Mouse (Mus musculus): ENCODE results near the gene Pskh1. TPM values are rescaled to one million over a fixed set of nuclear protein-coding genes. Genes with fewer than 3 reads are reported as not detected.

Pskh1 gene
- polyA plus RNA-seq, 2 experiments = 6.2 to 9.8 TPM

GRCm38 (mm10) chr8:105961101-105961500 lies 60.9 kb downstream of the Pskh1 start:
- WGBS (ENCODE audit: insufficient replicate concordance) = 47% methylated on average over 14 of the region's 14 CpGs
- peaks cover 13 to 29% of the 10 kb centered on the region in 2 experiments for H3K4me1 ChIP-seq (replicated peaks; ENCODE audit: control insufficient read depth in 2 of 2, insufficient read depth in 2 of 2, low read length in 1 of 2)

GRCm38 (mm10) chr8:105961536-105961935 lies 61.3 kb downstream of the Pskh1 start:
- Histone ChIP-seq H3K27me3 (ENCODE audit: control insufficient read depth, insufficient read depth, low read length) (no peaks in the 10 kb centered on the region), H3K4me3 (ENCODE audit: insufficient read depth in 1 of 2, low read depth in 2 of 2, low read length in 2 of 2) (no peak overlapping the region), H3K27ac (no peak overlapping the region), H3K36me3 (replicated peaks; ENCODE audit: control insufficient read depth, insufficient read depth, low read depth) (peaks cover 4% of the 10 kb centered on the region), H3K4me1 (replicated peaks; ENCODE audit: control insufficient read depth in 2 of 2, insufficient read depth in 2 of 2, low read length in 1 of 2) (peaks cover 15 to 33% of the 10 kb centered on the region in 2 experiments), H3K9me3 (ENCODE audit: control insufficient read depth, low read length) (no peaks in the 10 kb centered on the region), H3K9ac (replicated peaks) (no peak overlapping the region), H3K4me2 (ENCODE audit: low read depth) (peak overlapping the region; percentile 38)
- TF ChIP-seq CTCF (IDR thresholded peaks at IDR 0.05; ENCODE audit: low read depth) (no peak), EP300 (IDR thresholded peaks at IDR 0.05; ENCODE audit: low read depth) (peak; percentile 67)
- 12% methylated on average over 10 of the region's 10 CpGs for WGBS (ENCODE audit: insufficient replicate concordance)
- ATAC-seq (ENCODE audit: insufficient read depth) (peak; percentile 32; the same call in 1 of the 2 replicates), DNase-seq (ENCODE audit: low read depth in 3 of 3, low spot score in 3 of 3) (peak in 1 of 3 experiments; percentile 41)

More at GRCm38 (mm10) chr8:105961101-105961500, 60.9 kb downstream of the Pskh1 start:
- no peak overlapping the region for H3K4me3 ChIP-seq (ENCODE audit: insufficient read depth in 1 of 2, low read depth in 2 of 2, low read length in 2 of 2)
- no peaks in the 10 kb centered on the region for H3K27me3 ChIP-seq (ENCODE audit: control insufficient read depth, insufficient read depth, low read length)
- TF ChIP-seq EP300 (IDR thresholded peaks at IDR 0.05; ENCODE audit: low read depth) (no peak), CTCF (IDR thresholded peaks at IDR 0.05; ENCODE audit: low read depth) (no peak)
- peaks cover 4% of the 10 kb centered on the region for H3K36me3 ChIP-seq (replicated peaks; ENCODE audit: control insufficient read depth, insufficient read depth, low read depth)
- peak in 1 of 3 experiments; percentile 29 for DNase-seq (ENCODE audit: low read depth in 3 of 3, low spot score in 3 of 3)
- no peak overlapping the region for H3K27ac ChIP-seq
- H3K9me3 ChIP-seq (ENCODE audit: control insufficient read depth, low read length) = no peaks in the 10 kb centered on the region
- peak overlapping the region; percentile 38 for H3K4me2 ChIP-seq (ENCODE audit: low read depth)
- H3K9ac ChIP-seq (replicated peaks) = no peak overlapping the region
- ATAC-seq (ENCODE audit: insufficient read depth) = no peak

- Histone ChIP-seq H3K9me3 (ENCODE audit: control insufficient read depth, low read length) (no peaks in the 10 kb centered on the region), H3K4me3 (ENCODE audit: insufficient read depth in 1 of 2, low read depth in 2 of 2, low read length in 2 of 2) (peak overlapping the region; percentile 59 to 69), H3K4me2 (ENCODE audit: low read depth) (peak overlapping the region; percentile 89), H3K27me3 (ENCODE audit: control insufficient read depth, insufficient read depth, low read length) (no peaks in the 10 kb centered on the region), H3K9ac (replicated peaks) (peak overlapping the region; percentile 84), H3K27ac (no peak overlapping the region), H3K4me1 (replicated peaks; ENCODE audit: control insufficient read depth in 2 of 2, insufficient read depth in 2 of 2, low read length in 1 of 2) (peaks cover 19 to 43% of the 10 kb centered on the region in 2 experiments), H3K36me3 (replicated peaks; ENCODE audit: control insufficient read depth, insufficient read depth, low read depth) (no peaks in the 10 kb centered on the region; the same call in 1 of the 2 replicates)
- TF ChIP-seq CTCF (IDR thresholded peaks at IDR 0.05; ENCODE audit: low read depth) = no peak
- no peak for TF ChIP-seq EP300 (IDR thresholded peaks at IDR 0.05; ENCODE audit: low read depth)
- ATAC-seq (ENCODE audit: insufficient read depth) (no peak), DNase-seq (ENCODE audit: low read depth in 3 of 3, low spot score in 3 of 3) (no peak)
- WGBS (ENCODE audit: insufficient replicate concordance) = 50% methylated on average over 12 of the region's 12 CpGs
These were observed 64.4 kb downstream of the Pskh1 start for GRCm38 (mm10) chr8:105964506-105965265.

- peak overlapping the region; percentile 81 for H3K27ac ChIP-seq
- ATAC-seq (ENCODE audit: insufficient read depth) (peak; percentile 55), DNase-seq (ENCODE audit: low read depth in 3 of 3, low spot score in 3 of 3) (no peak)
- H3K9me3 ChIP-seq (ENCODE audit: control insufficient read depth, low read length) = no peaks in the 10 kb centered on the region
- H3K36me3 ChIP-seq (replicated peaks; ENCODE audit: control insufficient read depth, insufficient read depth, low read depth) = no peaks in the 10 kb centered on the region; the same call in 1 of the 2 replicates
- peak overlapping the region; percentile 89 for H3K4me2 ChIP-seq (ENCODE audit: low read depth)
- H3K4me3 ChIP-seq (ENCODE audit: insufficient read depth in 1 of 2, low read depth in 2 of 2, low read length in 2 of 2) = peak overlapping the region; percentile 59 to 69
- peak overlapping the region; percentile 84 for H3K9ac ChIP-seq (replicated peaks)
- no peaks in the 10 kb centered on the region for H3K27me3 ChIP-seq (ENCODE audit: control insufficient read depth, insufficient read depth, low read length)
- TF ChIP-seq CTCF (IDR thresholded peaks at IDR 0.05; ENCODE audit: low read depth) (no peak), EP300 (IDR thresholded peaks at IDR 0.05; ENCODE audit: low read depth) (no peak)
- peaks cover 19 to 43% of the 10 kb centered on the region in 2 experiments for H3K4me1 ChIP-seq (replicated peaks; ENCODE audit: control insufficient read depth in 2 of 2, insufficient read depth in 2 of 2, low read length in 1 of 2)
- WGBS (ENCODE audit: insufficient replicate concordance) = 2% methylated on average over 40 of the region's 40 CpGs
These were observed 65.1 kb downstream of the Pskh1 start for GRCm38 (mm10) chr8:105965266-105965904.

GRCm38 (mm10) chr8:105965905-105966341 lies 65.7 kb downstream of the Pskh1 start, which contains the start of gene Slc12a4:
TSS of gene Slc12a4 (minus strand) at chr8:105966097.
- ATAC-seq (ENCODE audit: insufficient read depth) (peak; percentile 74), DNase-seq (ENCODE audit: low read depth in 3 of 3, low spot score in 3 of 3) (peak; percentile 54 to 63 (median 59))
- Histone ChIP-seq H3K4me3 (ENCODE audit: insufficient read depth in 1 of 2, low read depth in 2 of 2, low read length in 2 of 2) (peak within 1 kb of the TSS; percentile 59 to 69), H3K27ac (peak within 1 kb of the TSS; percentile 81), H3K9ac (replicated peaks) (peak within 1 kb of the TSS; percentile 84), H3K36me3 (replicated peaks; ENCODE audit: control insufficient read depth, insufficient read depth, low read depth) (no peaks in the 10 kb centered on the region), H3K27me3 (ENCODE audit: control insufficient read depth, insufficient read depth, low read length) (no peaks in the 10 kb centered on the region), H3K4me2 (ENCODE audit: low read depth) (peak within 1 kb of the TSS; percentile 89), H3K9me3 (ENCODE audit: control insufficient read depth, low read length) (no peaks in the 10 kb centered on the region), H3K4me1 (replicated peaks; ENCODE audit: control insufficient read depth in 2 of 2, insufficient read depth in 2 of 2, low read length in 1 of 2) (peaks cover 19 to 41% of the 10 kb centered on the region in 2 experiments)
- TF ChIP-seq EP300 (IDR thresholded peaks at IDR 0.05; ENCODE audit: low read depth) (no peak), CTCF (IDR thresholded peaks at IDR 0.05; ENCODE audit: low read depth) (no peak)
- WGBS (ENCODE audit: insufficient replicate concordance) = under 1% methylated on average over 44 of the region's 47 CpGs

Data from liver, embryonic 14.5 days (tissue).